Mouse (Mus musculus) kidney, postnatal 10 days (tissue): ENCODE data around the gene Ms4a6d.
"Not testable (repeated sequence)": the region's sequence is repeated elsewhere in the genome, so short reads cannot be mapped to it uniquely, and the experiment has no call there.

Experiments
- DNase-seq: peaks from one replicate; pipeline ENCODE4 v3.0.0; 2021; ENCODE audit warnings: mixed read lengths

Gene Ms4a6d

GRCm38 (mm10) chr19:11604603-11605002, at the start of gene Ms4a6d:
TSS of gene Ms4a6d (minus strand) at chr19:11604849.
- no peak for DNase-seq

GRCm38 (mm10) chr19:11649564-11649963, 44.9 kb upstream of the Ms4a6d start:
- DNase-seq: no peak

- DNase-seq: no peak
Measured at GRCm38 (mm10) chr19:11646166-11646565, 41.5 kb upstream of the Ms4a6d start.

GRCm38 (mm10) chr19:11640732-11641131, 36.1 kb upstream of the Ms4a6d start, which contains the start of gene Ms4a3:
TSS of gene Ms4a3 (minus strand) at chr19:11640851.
- no peak for DNase-seq

- DNase-seq: no peak
Measured at GRCm38 (mm10) chr19:11639038-11639437, 34.4 kb upstream of the Ms4a6d start.

GRCm38 (mm10) chr19:11635572-11635971, 30.9 kb upstream of the Ms4a6d start:
- no peak for DNase-seq

GRCm38 (mm10) chr19:11634330-11634729, 29.7 kb upstream of the Ms4a6d start:
- DNase-seq: no peak

- DNase-seq: no peak
Measured at GRCm38 (mm10) chr19:11633732-11634131, 29.1 kb upstream of the Ms4a6d start.

- DNase-seq: no peak
Measured at GRCm38 (mm10) chr19:11625231-11625630, 20.6 kb upstream of the Ms4a6d start.

- no peak for DNase-seq
Measured at GRCm38 (mm10) chr19:11624800-11625199, 20.2 kb upstream of the Ms4a6d start.

- DNase-seq: no peak
Measured at GRCm38 (mm10) chr19:11623551-11623950, 18.9 kb upstream of the Ms4a6d start, which contains the start of gene Ms4a2. TSS of gene Ms4a2 (minus strand) at chr19:11623719.

- DNase-seq: no peak
Measured at GRCm38 (mm10) chr19:11617983-11618382, 13.3 kb upstream of the Ms4a6d start.

GRCm38 (mm10) chr19:11614805-11615204, 10.2 kb upstream of the Ms4a6d start:
- DNase-seq: no peak

GRCm38 (mm10) chr19:11613776-11614443, 9.3 kb upstream of the Ms4a6d start:
- no peak for DNase-seq

- DNase-seq: no peak
Measured at GRCm38 (mm10) chr19:11613084-11613483, 8.4 kb upstream of the Ms4a6d start.

GRCm38 (mm10) chr19:11612293-11612692, 7.6 kb upstream of the Ms4a6d start:
- DNase-seq: no peak

GRCm38 (mm10) chr19:11611541-11611945, 6.9 kb upstream of the Ms4a6d start:
- DNase-seq: peak; percentile 36

GRCm38 (mm10) chr19:11608172-11608571, 3.5 kb upstream of the Ms4a6d start:
- DNase-seq: peak; percentile 55

GRCm38 (mm10) chr19:11602026-11602425, 2.6 kb downstream of the Ms4a6d start:
- DNase-seq: peak; percentile 27

- DNase-seq: no peak
Measured at GRCm38 (mm10) chr19:11601349-11601748, 3.3 kb downstream of the Ms4a6d start.

- DNase-seq: no peak
Measured at GRCm38 (mm10) chr19:11589891-11590449, 14.7 kb downstream of the Ms4a6d start.

GRCm38 (mm10) chr19:11589205-11589604, 15.4 kb downstream of the Ms4a6d start:
- DNase-seq: no peak

GRCm38 (mm10) chr19:11574965-11575364, 29.7 kb downstream of the Ms4a6d start:
- DNase-seq: no peak

- not testable (repeated sequence) for DNase-seq
Measured at GRCm38 (mm10) chr19:11559560-11559959, 45.1 kb downstream of the Ms4a6d start.

GRCm38 (mm10) chr19:11554726-11555125, 49.9 kb downstream of the Ms4a6d start:
- no peak for DNase-seq
